Mouse (Mus musculus): ENCODE measurements around the gene Ankrd36.
A peak's percentile ranks its signal among the peaks of the same experiment; 100 is the strongest.

Gene Ankrd36

GRCm38 (mm10) chr11:5684283-5684682 lies 114.8 kb downstream of the Ankrd36 start:
- no peak for DNase-seq

GRCm38 (mm10) chr11:5691775-5692174 lies 122.3 kb downstream of the Ankrd36 start:
- no peak for DNase-seq

- no peak for DNase-seq
These were observed 131.3 kb downstream of the Ankrd36 start for GRCm38 (mm10) chr11:5700808-5701207.

GRCm38 (mm10) chr11:5701300-5701699 lies 131.8 kb downstream of the Ankrd36 start:
- DNase-seq = no peak

- no peak for DNase-seq
These were observed 132.3 kb downstream of the Ankrd36 start for GRCm38 (mm10) chr11:5701821-5702220.

- no peak for DNase-seq
These were observed 132.9 kb downstream of the Ankrd36 start for GRCm38 (mm10) chr11:5702271-5702956.

GRCm38 (mm10) chr11:5702957-5703332 lies 133.5 kb downstream of the Ankrd36 start:
- DNase-seq = no peak

GRCm38 (mm10) chr11:5703341-5703740 lies 133.9 kb downstream of the Ankrd36 start:
- no peak for DNase-seq

GRCm38 (mm10) chr11:5705972-5706371 lies 136.5 kb downstream of the Ankrd36 start:
- no peak for DNase-seq

GRCm38 (mm10) chr11:5706874-5707529 lies 137.5 kb downstream of the Ankrd36 start:
- peak; percentile 63 for DNase-seq

- DNase-seq = peak; percentile 98
These were observed 138.3 kb downstream of the Ankrd36 start for GRCm38 (mm10) chr11:5707530-5708353.

- no peak for DNase-seq
These were observed 145.7 kb downstream of the Ankrd36 start for GRCm38 (mm10) chr11:5715179-5715578.

GRCm38 (mm10) chr11:5715630-5716105 lies 146.2 kb downstream of the Ankrd36 start, which contains the start of gene Mrps24:
Gene Mrps24, minus strand, starts transcription at chr11:5715680.
- DNase-seq = no peak

GRCm38 (mm10) chr11:5716246-5716645 lies 146.8 kb downstream of the Ankrd36 start:
- DNase-seq = no peak

GRCm38 (mm10) chr11:5716938-5717705 lies 147.6 kb downstream of the Ankrd36 start:
- no peak for DNase-seq

GRCm38 (mm10) chr11:5718611-5719354 lies 149.3 kb downstream of the Ankrd36 start:
- DNase-seq = no peak

GRCm38 (mm10) chr11:5729582-5729981 lies 160.1 kb downstream of the Ankrd36 start:
- no peak for DNase-seq

- DNase-seq = no peak
These were observed 162.9 kb downstream of the Ankrd36 start for GRCm38 (mm10) chr11:5732401-5732800.

GRCm38 (mm10) chr11:5734323-5734722 lies 164.8 kb downstream of the Ankrd36 start:
- DNase-seq = no peak

- no peak for DNase-seq
These were observed 167.7 kb downstream of the Ankrd36 start for GRCm38 (mm10) chr11:5737137-5737536.
